Mouse (Mus musculus): ENCODE data around the gene 8030411F24Rik.

- no peak for TF ChIP-seq POLR2A (IDR thresholded peaks at IDR 0.05; ENCODE audit: borderline replicate concordance, low read depth, low read length)
- TF ChIP-seq CTCF (IDR thresholded peaks at IDR 0.05; ENCODE audit: low read depth, low read length) = no peak
Observed at GRCm38 (mm10) chr2:148763648-148764388, 18.0 kb upstream of the 8030411F24Rik start.
